Mouse (Mus musculus) E14TG2a.4 (cell line): ENCODE data around the gene Stra6.

Source experiments
- CTCF ChIP-seq: conservative IDR thresholded peaks from 2 replicates; pipeline ENCODE4 v1.5.1; 2014; ENCODE audit warnings: low read length
- NANOG ChIP-seq: IDR thresholded peaks from 2 replicates; pipeline ENCODE4 v1.6.1; 2014; ENCODE audit warnings: borderline replicate concordance, low read length, mixed read lengths

DNA sequence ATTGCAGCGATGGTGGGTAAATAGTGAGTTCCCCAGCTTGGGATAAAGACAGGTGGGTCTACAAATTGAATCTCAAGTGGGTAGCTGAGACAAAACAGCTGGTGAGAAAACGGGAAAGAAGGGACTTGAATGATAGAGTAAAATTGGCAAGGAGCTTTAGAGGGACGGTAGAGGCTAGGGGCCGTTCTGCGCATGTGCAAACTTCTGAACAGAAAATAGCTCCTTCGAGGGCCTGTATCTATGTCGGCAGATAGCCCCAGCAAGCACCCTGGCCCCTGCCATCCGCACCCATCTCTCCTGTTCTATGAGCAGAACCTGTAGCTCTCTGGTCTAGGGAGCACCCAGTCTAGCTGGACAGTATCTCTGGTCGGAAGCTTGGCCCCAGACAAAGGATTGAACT is 130.6 kb downstream of the Stra6 start:
- TF ChIP-seq CTCF (no peak), NANOG (no peak)
